Mouse (Mus musculus) bone marrow, adult 2 months (tissue): ENCODE results near the gene Ctdsp2.

Experiments used
- CTCF ChIP-seq: fragments of 200-500 bp; IDR thresholded peaks from 2 replicates; pipeline ENCODE4 v1.5.1; 2011; ENCODE audit warnings: low read length, control low read depth; ENCODE audit not compliant: control insufficient read depth, insufficient read depth
- POLR2A ChIP-seq: fragments of 200-500 bp; IDR thresholded peaks from 2 replicates; pipeline ENCODE4 v1.6.1; 2011; ENCODE audit warnings: low read depth, mild to moderate bottlenecking, control low read depth, low read length, borderline replicate concordance; ENCODE audit not compliant: control insufficient read depth

DNA sequence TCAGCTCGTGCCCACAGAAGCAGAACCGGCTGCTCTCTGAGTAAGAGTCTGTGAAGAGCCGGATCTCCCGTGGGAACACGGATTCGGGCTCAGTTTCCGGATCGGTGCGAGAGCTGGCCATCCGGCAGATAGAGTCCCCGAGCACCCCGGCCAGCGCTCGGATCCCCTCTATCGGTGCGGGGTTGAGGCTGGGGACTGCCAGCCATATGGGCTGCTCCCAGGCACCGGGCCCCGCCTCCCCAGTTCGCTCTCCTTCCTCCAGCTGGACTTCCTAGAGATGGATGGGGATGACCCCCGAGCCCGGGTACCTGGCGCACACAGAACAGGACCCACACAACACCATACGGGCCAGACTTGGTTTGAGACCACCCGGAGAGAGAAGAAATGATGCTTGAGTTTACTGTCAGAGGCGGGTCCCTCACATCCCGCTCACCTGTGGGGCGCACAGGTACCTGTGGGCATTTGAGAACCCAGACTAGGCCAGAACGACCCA lies 62.8 kb downstream of the Ctdsp2 start, which contains the start of the genes Mettl1 and Eef1akmt3:
- no peak for TF ChIP-seq POLR2A
- TF ChIP-seq CTCF = no peak
